Mouse (Mus musculus): ENCODE measurements around the gene Palmd. TPM values are rescaled to one million over a fixed set of nuclear protein-coding genes. Genes with fewer than 3 reads are reported as not detected.
A peak's percentile ranks its signal among the peaks of the same experiment; 100 is the strongest.

Palmd gene
- total RNA-seq, 2 experiments from 2014 or later: 33.4 to 42.1 TPM

DNA sequence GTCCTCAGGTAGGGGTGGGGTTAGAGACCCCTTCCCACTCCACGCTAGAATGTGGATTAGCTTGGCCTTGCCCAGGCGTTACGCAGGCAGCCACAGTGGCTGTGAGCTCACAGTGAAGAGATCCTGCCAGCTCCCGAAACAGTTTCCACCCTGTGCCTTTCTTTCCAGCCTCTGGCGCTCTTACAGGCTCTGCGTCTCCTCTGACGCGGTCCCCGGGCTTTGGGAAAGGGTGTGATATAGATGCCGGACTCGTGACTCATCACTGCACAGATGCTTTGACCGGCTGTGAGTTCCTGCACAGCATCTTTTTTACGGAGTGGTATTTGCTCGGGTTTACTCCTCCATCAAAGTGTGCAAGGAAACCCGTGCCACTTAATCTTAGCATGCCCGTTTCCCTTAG lies 62.9 kb downstream of the Palmd start:
- DNase-seq (ENCODE audit: low spot score in 2 of 2): no peak

DNA sequence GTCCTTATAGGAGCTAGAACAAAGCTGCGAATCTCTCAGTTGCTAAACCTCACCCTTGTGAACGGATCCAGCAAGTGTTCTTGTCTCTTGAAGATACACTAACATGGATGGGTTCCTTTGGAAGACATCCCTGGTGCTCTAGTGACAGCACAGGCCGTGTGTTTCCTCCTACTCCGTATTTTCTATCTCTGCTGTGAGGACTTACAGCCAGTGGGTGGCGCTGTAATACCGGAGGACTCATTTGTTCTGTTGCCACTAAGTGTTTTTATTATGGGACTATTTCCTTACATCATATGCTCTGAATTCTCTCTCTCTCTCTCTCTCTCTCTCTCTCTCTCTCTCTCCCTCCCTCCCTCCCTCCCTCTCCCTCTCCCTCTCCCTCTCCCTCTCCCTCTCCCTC lies 64.6 kb downstream of the Palmd start:
- peak; percentile 29 to 46 for DNase-seq (ENCODE audit: low spot score in 2 of 2)

DNA sequence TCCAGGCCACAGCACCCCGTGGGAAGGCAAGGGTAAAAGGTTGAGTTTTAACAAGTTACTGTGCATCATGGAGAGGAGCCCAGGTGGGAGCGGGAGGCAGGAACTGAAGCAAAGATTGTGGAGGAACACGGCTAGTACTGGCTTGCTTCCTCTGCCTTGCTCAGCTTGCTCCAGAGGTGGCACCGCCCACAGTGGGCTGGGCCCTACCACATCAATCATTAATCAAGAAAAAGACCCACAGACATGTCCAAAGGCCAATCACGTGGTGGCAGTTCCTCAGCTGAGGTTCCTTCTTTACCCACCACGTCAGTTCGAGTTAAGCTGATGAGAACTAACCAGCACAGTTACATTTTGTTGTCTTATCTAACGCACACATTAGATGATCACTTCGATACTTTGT lies 75.9 kb downstream of the Palmd start:
- DNase-seq (ENCODE audit: low spot score in 2 of 2): no peak

DNA sequence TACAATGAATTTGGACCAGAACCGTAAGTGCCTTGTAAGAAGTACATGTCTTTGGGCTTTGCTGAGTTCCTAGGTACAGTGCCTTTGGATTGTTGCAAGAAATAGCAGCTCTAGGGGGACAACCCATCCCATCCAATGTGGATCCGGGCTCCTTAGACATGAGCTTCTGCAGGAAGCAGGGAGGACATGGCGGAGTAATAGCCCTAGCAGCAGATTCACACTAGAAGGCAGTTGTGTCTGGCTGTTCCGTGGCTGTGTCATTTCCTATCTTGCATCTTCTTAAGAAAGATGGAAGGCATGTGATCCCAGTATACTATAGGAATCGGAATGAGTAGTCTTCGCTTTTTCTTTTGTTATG lies 76.6 kb downstream of the Palmd start:
- DNase-seq (ENCODE audit: low spot score in 2 of 2): no peak

DNA sequence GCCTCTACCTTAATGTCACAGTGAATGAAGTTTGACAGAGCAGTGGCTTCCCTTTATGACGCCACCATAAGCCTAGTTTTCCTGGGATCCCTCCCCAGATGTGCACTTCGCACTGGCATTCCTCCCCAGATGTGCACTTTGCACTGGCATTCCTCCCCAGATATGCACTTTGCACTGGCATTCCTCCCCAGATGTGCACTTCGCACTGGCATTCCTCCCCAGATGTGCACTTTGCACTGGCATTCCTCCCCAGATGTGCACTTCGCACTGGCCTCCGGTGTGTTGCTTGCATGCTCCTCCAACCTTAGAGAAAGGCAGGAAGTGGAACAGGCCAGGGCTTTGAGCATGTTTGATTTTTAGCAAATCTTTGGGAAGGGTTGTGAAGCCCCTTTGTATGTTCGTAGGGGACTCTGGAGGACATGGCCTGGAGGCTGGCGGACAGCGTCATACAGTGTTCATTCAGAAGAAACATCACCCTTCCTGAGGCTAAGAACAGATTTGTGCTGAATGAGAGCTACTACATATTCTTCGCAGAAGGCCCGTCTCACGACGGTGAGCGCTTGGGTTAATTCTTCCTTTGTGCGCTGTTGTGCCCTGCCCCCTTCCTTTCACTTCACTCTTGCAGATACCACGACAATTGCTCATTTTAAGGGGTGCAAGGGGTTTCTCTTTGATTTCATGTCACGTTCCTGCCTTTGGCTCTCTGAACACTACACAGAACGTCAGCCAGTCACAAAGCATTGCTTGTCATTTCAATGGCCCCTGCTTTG lies 77.2 kb downstream of the Palmd start:
- no peak for DNase-seq (ENCODE audit: low spot score in 2 of 2)

DNA sequence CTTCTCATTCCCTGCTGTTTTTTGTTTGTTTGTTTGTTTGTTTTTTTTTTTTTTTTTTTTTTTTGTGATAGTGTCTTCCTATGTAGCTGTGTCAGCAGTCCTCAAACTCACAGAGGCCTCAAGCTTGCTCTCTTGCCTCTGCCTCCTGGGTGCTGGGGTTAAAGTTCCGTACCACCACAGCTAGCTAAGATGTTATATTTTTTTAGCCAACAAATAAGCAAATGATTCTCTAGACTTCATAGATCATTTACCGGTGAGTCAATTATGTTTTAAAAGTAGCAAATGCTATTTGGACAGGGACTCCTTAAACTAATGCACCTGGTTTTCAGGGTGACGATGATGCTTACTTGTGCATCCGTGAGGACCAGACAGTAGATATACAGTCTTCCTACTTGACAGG lies 78.2 kb downstream of the Palmd start:
- DNase-seq (ENCODE audit: low spot score in 2 of 2): no peak

DNA sequence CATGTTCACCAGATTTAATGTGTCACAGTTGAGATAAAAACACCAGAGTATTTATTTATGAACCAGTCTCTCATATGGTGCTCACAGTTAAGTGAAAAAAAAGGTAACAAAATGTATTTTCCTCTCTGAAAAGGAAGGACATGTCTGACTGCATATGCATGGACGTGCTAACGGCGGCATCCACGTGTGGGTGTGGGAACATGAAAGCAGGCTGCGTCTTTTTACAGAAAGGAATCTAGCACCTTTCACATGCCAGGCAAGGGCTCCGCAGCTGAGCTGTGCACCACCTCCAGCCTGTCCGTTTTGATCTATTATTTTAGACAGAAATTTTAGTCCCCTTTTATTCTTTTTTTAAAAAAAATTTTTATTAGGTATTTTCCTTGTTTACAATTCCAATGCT lies 79.4 kb downstream of the Palmd start:
- DNase-seq (ENCODE audit: low spot score in 2 of 2): no peak

DNA sequence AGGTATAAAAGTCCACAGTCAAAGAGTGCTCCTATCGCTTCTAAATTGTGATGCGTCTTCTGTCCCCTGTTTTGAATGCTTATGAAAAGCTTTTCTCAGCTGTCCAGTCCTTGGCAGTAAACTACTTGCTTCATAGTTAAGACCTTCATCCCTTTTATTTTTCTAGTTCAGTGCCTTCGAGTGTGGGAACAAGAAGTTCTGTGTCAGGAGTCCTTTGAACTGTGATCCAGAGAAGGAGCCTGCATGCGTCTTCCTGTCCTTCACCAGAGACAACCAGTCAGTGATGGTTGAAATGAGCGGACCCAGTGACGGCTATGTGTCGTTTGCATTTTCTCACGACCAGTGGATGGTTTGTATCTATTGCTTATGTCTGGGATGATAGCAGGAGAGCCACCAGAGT lies 83.8 kb downstream of the Palmd start:
- no peak for DNase-seq (ENCODE audit: low spot score in 2 of 2)

DNA sequence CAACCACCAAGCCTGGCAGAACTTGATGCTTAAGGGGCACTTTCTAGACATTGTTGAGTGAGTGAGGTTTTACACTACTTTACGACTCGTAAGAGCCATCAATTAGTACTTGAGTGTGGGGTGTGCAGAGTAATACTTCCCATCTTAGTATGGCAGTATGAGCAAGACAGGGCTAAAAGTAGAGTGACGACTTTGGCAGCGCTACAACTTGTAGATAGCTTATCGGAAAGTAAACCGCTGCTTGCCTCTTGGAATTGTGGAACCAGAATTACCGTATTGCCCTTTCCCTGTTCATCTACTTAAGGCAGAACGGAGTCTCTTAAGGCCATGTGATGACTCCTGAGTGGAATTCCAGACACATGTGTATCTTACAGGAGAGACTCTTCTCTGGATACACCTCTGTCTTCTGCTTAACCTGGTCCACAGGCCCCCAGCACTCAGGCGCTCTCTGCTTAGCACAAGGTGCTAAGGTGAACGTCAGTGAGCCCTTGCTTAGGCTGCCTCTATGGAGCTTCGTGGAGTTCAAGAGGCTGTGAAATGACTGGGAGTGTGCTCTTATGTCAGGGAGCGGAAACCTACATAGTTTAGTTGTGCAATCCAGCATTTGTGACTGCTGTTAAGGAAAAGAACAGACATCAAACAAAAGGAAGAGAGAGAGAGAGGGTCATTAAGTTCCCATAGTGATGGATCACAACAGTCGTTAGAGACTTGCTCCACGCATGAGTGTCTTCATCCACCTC lies 86.4 kb downstream of the Palmd start:
- no peak for DNase-seq (ENCODE audit: low spot score in 2 of 2)

DNA sequence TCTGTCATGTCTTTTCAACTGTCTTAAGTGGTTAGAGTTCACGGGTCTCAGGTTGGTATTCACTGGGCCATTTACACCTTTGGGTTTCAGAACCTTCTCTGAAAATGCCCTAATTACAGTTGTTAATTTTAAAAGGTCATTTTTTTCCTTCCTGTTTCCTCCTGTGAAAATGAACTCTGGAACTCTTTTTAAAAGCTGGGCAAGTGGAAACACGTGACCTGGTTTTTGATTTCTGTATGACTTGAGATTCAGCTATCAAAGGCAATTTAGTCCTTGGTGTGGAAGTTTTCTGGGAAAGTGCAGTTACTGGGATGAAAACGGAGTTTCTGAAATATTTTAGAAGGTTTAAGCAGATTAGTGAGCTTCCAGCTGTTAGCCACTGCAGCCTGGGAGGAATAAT lies 98.4 kb downstream of the Palmd start:
- no peak for DNase-seq (ENCODE audit: low spot score in 2 of 2)

Other genes with a start within 250 kb of the Palmd start
- 10 to 100 TPM; 38.6 to 42.9 TPM for gene Agl, start 160.8 kb downstream of the Palmd start, total RNA-seq (2021)
- gene Frrs1, start 109.5 kb downstream of the Palmd start, total RNA-seq (2021): 10 to 100 TPM; 17.0 to 20.4 TPM
- not detected for gene 4930455H04Rik, start 720 bp downstream of the Palmd start, total RNA-seq (2021)